Mouse (Mus musculus) MEL (cell line): ENCODE results near the gene Plxdc1. TPM values are rescaled to one million over a fixed set of nuclear protein-coding genes. Genes with fewer than 3 reads are reported as not detected.

Source experiments
- DNase-seq: peaks from one replicate; pipeline ENCODE4 v3.0.0; 2011; ENCODE audit warnings: low read depth, low spot score
- H3K27ac ChIP-seq: 2 replicates; pipeline ENCODE4 v1.5.1; 2012; ENCODE audit warnings: low read depth, mild to moderate bottlenecking, control low read depth, low read length, moderate library complexity; ENCODE audit not compliant: control insufficient read depth
- H3K27me3 ChIP-seq, 2 experiments: fragments of 150-350 bp in 1 of 2; sonication (generic) in 1 of 2; 2 replicates each; pipeline ENCODE4 v1.6.1; 2012; ENCODE audit warnings: low read length in 2 of 2, mild to moderate bottlenecking in 2 of 2, improper control_type of control experiment in 1 of 2, moderate library complexity in 1 of 2; ENCODE audit not compliant: insufficient read depth in 2 of 2, control insufficient read depth in 1 of 2
- H3K36me3 ChIP-seq, 2 experiments: 2 replicates each; pipeline ENCODE4 v1.6.1; 2012 to 2014; ENCODE audit warnings: low read length in 2 of 2, improper control_type of control experiment in 1 of 2, inconsistent platforms in 1 of 2, mild to moderate bottlenecking in 1 of 2; ENCODE audit not compliant: insufficient read depth in 2 of 2, control insufficient read depth in 1 of 2
- H3K4me1 ChIP-seq, 2 experiments: fragments of 150-350 bp in 1 of 2; sonication (generic) in 1 of 2; 2 replicates each; pipeline ENCODE4 v1.6.1; 2012; ENCODE audit warnings: low read length in 2 of 2, improper control_type of control experiment in 1 of 2, mild to moderate bottlenecking in 1 of 2; ENCODE audit not compliant: insufficient read depth in 2 of 2, control insufficient read depth in 1 of 2
- H3K4me3 ChIP-seq, 2 experiments: fragments of 150-350 bp in 1 of 2; sonication (generic) in 1 of 2; 2 replicates each; pipeline ENCODE4 v1.5.1; 2012; ENCODE audit warnings: low read depth in 2 of 2, low read length in 2 of 2, mild to moderate bottlenecking in 2 of 2, moderate library complexity in 2 of 2, control low read depth in 1 of 2, improper control_type of control experiment in 1 of 2; ENCODE audit not compliant: control insufficient read depth in 1 of 2, insufficient read depth in 1 of 2
- H3K79me2 ChIP-seq: 2 replicates; pipeline ENCODE4 v1.6.1; 2012; ENCODE audit warnings: mild to moderate bottlenecking, low read length, moderate library complexity; ENCODE audit not compliant: control insufficient read depth, poor library complexity, insufficient read depth
- H3K9ac ChIP-seq: 2 replicates; pipeline ENCODE4 v1.6.1; 2012; ENCODE audit warnings: low read depth, mild to moderate bottlenecking, control low read depth, low read length, moderate library complexity; ENCODE audit not compliant: control insufficient read depth, poor library complexity, severe bottlenecking
- H3K9me3 ChIP-seq: fragments of 150-350 bp; sonication (generic); replicated peaks from 2 replicates; pipeline ENCODE4 v1.6.1; 2012; ENCODE audit warnings: mild to moderate bottlenecking, low read length, improper control_type of control experiment, moderate library complexity; ENCODE audit not compliant: insufficient read depth
- CHD2 ChIP-seq: IDR thresholded peaks from 2 replicates; pipeline ENCODE4 v1.6.1; 2011; ENCODE audit warnings: low read length, improper control_type of control experiment
- EP300 ChIP-seq, 2 experiments: IDR thresholded peaks; 2 replicates each; pipeline ENCODE4 v1.6.1; 2011; ENCODE audit warnings: improper control_type of control experiment in 2 of 2, low read length in 2 of 2, low read depth in 1 of 2, mild to moderate bottlenecking in 1 of 2
- GATA1 ChIP-seq: IDR thresholded peaks from 2 replicates; pipeline ENCODE4 v1.6.1; 2011; ENCODE audit warnings: low read depth, low read length, improper control_type of control experiment
- MAX ChIP-seq: IDR thresholded peaks from 2 replicates; pipeline ENCODE4 v1.6.1; 2011; ENCODE audit warnings: low read length, improper control_type of control experiment
- POLR2AphosphoS5 ChIP-seq: IDR thresholded peaks from 2 replicates; pipeline ENCODE4 v1.6.1; 2012; ENCODE audit warnings: low read depth, borderline replicate concordance, mild to moderate bottlenecking, inconsistent platforms, low read length, moderate library complexity, mixed read lengths
- RCOR1 ChIP-seq: IDR thresholded peaks from 2 replicates; pipeline ENCODE4 v1.6.1; 2012; ENCODE audit warnings: low read depth, mild to moderate bottlenecking, inconsistent platforms, low read length, improper control_type of control experiment
- SMC3 ChIP-seq: IDR thresholded peaks from 2 replicates; pipeline ENCODE4 v1.6.1; 2011; ENCODE audit warnings: low read depth, low read length, improper control_type of control experiment
- TAL1 ChIP-seq: IDR thresholded peaks from 2 replicates; pipeline ENCODE4 v1.6.1; 2012; ENCODE audit warnings: mild to moderate bottlenecking, inconsistent platforms, low read length, moderate library complexity, mixed read lengths
- TCF12 ChIP-seq: IDR thresholded peaks from 2 replicates; pipeline ENCODE4 v1.6.1; 2014; ENCODE audit warnings: low read depth, mild to moderate bottlenecking, inconsistent platforms, low read length, improper control_type of control experiment, moderate library complexity
- USF1 ChIP-seq: IDR thresholded peaks from 2 replicates; pipeline ENCODE4 v1.6.1; 2014; ENCODE audit warnings: low read depth, mild to moderate bottlenecking, inconsistent platforms, low read length, improper control_type of control experiment, moderate library complexity
- polyA plus RNA-seq, 2 experiments: library from polyadenylated mRNA; stranded (reverse) in 1 of 2; unstranded in 1 of 2; fragments of >175 nt in 1 of 2; fragments of >200 nt in 1 of 2; gene quantifications; 2 replicates each; pipeline versions ENCODE4 v1.2.1 to v1.2.4; 2012; ENCODE audit warnings: low replicate concordance in 2 of 2, low read depth in 1 of 2; ENCODE audit not compliant: insufficient read length in 2 of 2, insufficient read depth in 1 of 2, missing spikeins in 1 of 2
- total RNA-seq: library from RNA; depleted of rRNA; stranded (reverse); fragments of 300-350 nt; gene quantifications from 2 replicates; pipeline ENCODE4 v1.2.3, GENCODE M21; 2012

The Plxdc1 gene
- total and polyA plus RNA-seq, 3 experiments: 13.1 to 24.5 TPM; not detected in 1

DNA sequence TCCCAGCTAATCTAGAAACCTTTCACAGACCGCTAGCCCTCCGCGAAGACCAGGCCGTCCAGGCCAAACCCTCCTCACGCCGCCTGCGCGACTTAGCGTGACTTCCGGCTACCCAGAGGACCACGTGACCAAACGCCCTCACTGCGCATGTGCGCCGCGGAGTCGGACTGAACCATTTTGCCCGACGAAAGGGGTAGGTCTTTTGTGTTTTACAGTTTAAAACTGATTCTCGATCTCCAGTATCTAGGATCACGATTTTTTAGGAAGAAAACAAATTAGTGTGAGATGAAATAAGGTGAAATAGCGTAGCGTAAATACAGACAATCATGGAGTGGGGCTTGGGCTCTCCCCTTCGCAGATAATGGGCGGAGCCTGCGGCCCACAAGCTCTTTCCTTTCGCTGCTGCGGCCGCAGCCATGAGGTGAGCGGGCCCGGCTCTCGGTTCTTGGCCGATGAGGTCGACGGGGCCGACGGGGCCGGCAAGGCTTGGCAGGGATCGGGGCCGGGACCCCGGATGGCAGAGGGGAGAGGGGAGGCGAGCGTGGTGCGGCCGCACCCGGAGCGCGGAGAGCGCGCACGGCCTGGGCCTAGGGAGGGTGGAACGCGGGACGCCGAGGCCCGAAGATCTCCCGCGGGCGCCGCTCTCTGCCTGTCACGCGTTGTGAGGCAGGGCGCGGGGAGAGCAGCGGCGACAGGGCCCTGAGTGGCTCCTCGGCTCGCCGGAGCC, 40.5 kb upstream of the Plxdc1 start, which contains the start of gene Rpl19 (continued):
- TF ChIP-seq EP300 (IDR thresholded peaks at IDR 0.05; ENCODE audit: low read depth in 1 of 2, low read length in 2 of 2): no peak
- TF ChIP-seq TAL1: no peak
- no peak; the same call in 1 of the 2 replicates for TF ChIP-seq TCF12
- TF ChIP-seq MAX: peak; percentile 100
- TF ChIP-seq SMC3: no peak
- no peak for TF ChIP-seq POLR2AphosphoS5
- TF ChIP-seq, all 39 proteins: peak for 20

DNA sequence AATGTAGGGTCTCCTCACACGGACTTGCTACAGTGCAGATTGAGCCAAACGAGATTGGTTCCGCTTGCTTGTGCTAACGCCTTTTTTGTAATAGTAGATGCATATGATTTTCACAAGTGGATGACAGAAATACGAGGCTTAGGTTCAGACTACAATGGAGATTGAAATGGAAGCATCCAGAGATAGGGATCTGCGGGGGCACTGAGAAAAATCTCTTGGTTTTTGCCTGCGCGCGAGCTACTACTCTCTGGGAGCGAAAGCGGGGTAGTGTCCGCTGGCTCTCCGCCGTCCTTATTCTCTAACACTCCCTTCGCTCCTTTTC, 40.0 kb upstream of the Plxdc1 start:
- Histone ChIP-seq H3K4me3 (peak overlapping the region; percentile 81 to 93), H3K4me1 (peaks cover 6 to 26% of the 10 kb centered on the region in 2 experiments; a peak in 3 of 4 replicates), H3K9me3 (no peaks in the 10 kb centered on the region), H3K36me3 (peaks cover 12 to 20% of the 10 kb centered on the region in 2 experiments), H3K79me2 (peaks cover 28% of the 10 kb centered on the region), H3K9ac (peak overlapping the region; percentile 96), H3K27ac (peak overlapping the region; percentile 90)
- no peak for DNase-seq
- no peak for TF ChIP-seq EP300 (IDR thresholded peaks at IDR 0.05; ENCODE audit: low read depth in 1 of 2, low read length in 2 of 2)
- no peak for TF ChIP-seq USF1
- peak; percentile 88 for TF ChIP-seq GATA1
- TF ChIP-seq, all 39 proteins: peak for 1
- no peaks in the 10 kb centered on the region for H3K27me3 ChIP-seq

DNA sequence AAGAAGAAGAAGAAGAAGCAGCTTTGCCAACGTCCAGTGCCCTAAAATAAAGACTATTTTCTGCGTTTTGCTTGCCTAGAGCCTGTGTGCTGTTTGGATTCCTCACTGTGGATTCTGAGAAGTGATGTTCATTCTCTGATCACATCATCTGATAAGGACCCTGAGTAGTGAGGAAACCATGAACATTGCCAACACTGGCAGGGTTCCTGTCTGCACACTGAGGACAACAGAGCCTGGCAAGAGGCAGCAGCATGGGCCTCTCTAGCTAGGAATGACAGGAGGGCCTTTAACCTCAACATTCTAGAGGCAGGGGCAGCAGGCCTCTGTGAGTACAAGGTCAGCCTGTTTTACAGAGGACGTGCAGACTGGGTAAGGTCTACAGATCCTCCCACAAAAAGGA, 38.3 kb upstream of the Plxdc1 start:
- Histone ChIP-seq H3K27me3 (no peaks in the 10 kb centered on the region), H3K9ac (no peak overlapping the region), H3K27ac (no peak overlapping the region), H3K36me3 (peaks cover 12 to 20% of the 10 kb centered on the region in 2 experiments)
- peak; percentile 40 for DNase-seq
- TF ChIP-seq RCOR1 (no peak), SMC3 (no peak), MAX (no peak), CHD2 (no peak)
- TF ChIP-seq, all 39 proteins: peak for 0
- peaks cover 28% of the 10 kb centered on the region for H3K79me2 ChIP-seq
- H3K4me3 ChIP-seq: no peak overlapping the region
- H3K4me1 ChIP-seq: peaks cover 6 to 27% of the 10 kb centered on the region in 2 experiments; a peak in 3 of 4 replicates
- H3K9me3 ChIP-seq: no peaks in the 10 kb centered on the region
